Mouse (Mus musculus) forebrain, embryonic 11.5 days (tissue): Measurements from ENCODE around the gene Mpp6. TPM values are rescaled to one million over a fixed set of nuclear protein-coding genes. Genes with fewer than 3 reads are reported as not detected.

Experiments used
- ATAC-seq: fragments of 200-750 bp; cut with Nextera tagmentation; replicated peaks from 2 replicates; pipeline ENCODE4 v1.8.0; 2017; ENCODE audit warnings: moderate TSS enrichment; ENCODE audit not compliant: low FRiP score
- DNase-seq: peaks from one replicate; pipeline ENCODE4 v3.0.0-alpha.2; 2017; ENCODE audit warnings: low spot score
- H3K27ac ChIP-seq: fragments of 300-500 bp; sonication (generic); 2 replicates; pipeline ENCODE4 v1.5.1; 2014; ENCODE audit warnings: low read depth, low read length
- H3K27me3 ChIP-seq: fragments of 300-500 bp; sonication (generic); 2 replicates; pipeline ENCODE4 v1.6.1; 2014; ENCODE audit warnings: mild to moderate bottlenecking, low read length, mixed read lengths; ENCODE audit not compliant: control insufficient read depth, insufficient read depth
- H3K36me3 ChIP-seq: fragments of 300-500 bp; sonication (generic); 2 replicates; pipeline ENCODE4 v1.6.1; 2014; ENCODE audit warnings: mild to moderate bottlenecking, low read length, moderate library complexity, mixed read lengths; ENCODE audit not compliant: control insufficient read depth, insufficient read depth
- H3K4me1 ChIP-seq: fragments of 300-500 bp; sonication (generic); replicated peaks from 2 replicates; pipeline ENCODE4 v1.6.1; 2014; ENCODE audit warnings: low read length, mixed read lengths; ENCODE audit not compliant: control insufficient read depth, insufficient read depth
- H3K4me2 ChIP-seq: fragments of 300-500 bp; sonication (generic); 2 replicates; pipeline ENCODE4 v1.6.1; 2014; ENCODE audit warnings: low read depth, mild to moderate bottlenecking, low read length, moderate library complexity, mixed read lengths; ENCODE audit not compliant: severe bottlenecking
- H3K4me3 ChIP-seq: fragments of 300-500 bp; sonication (generic); 2 replicates; pipeline ENCODE4 v1.5.1; 2014; ENCODE audit warnings: low read depth, low read length
- H3K9ac ChIP-seq: fragments of 300-500 bp; sonication (generic); 2 replicates; pipeline ENCODE4 v1.6.1; 2014; ENCODE audit warnings: low read length
- H3K9me3 ChIP-seq: fragments of 300-500 bp; sonication (generic); 2 replicates; pipeline ENCODE4 v1.6.1; 2016; ENCODE audit warnings: low read length, mixed read lengths; ENCODE audit not compliant: control insufficient read depth
- WGBS: fragments of 180-500 bp; shearing (Covaris S2); extraction: QIAGEN DNeasy Blood & Tissue Kit; methylation state at CpG from one replicate; pipeline ENCODE4 v1.1.7; 2014; 5-methylcytosine and 5-hydroxymethylcytosine counted together
- polyA plus RNA-seq: library from polyadenylated mRNA; unstranded; fragments of >200 nt; fragmentation: Nextera tagmentation; extraction: Ambion mirVana; gene quantifications from 2 replicates; pipeline ENCODE4 v1.2.1, GENCODE M21; 2014

Gene Mpp6
- polyA plus RNA-seq, 1 experiment from 2014 or later = 92.6 TPM

DNA sequence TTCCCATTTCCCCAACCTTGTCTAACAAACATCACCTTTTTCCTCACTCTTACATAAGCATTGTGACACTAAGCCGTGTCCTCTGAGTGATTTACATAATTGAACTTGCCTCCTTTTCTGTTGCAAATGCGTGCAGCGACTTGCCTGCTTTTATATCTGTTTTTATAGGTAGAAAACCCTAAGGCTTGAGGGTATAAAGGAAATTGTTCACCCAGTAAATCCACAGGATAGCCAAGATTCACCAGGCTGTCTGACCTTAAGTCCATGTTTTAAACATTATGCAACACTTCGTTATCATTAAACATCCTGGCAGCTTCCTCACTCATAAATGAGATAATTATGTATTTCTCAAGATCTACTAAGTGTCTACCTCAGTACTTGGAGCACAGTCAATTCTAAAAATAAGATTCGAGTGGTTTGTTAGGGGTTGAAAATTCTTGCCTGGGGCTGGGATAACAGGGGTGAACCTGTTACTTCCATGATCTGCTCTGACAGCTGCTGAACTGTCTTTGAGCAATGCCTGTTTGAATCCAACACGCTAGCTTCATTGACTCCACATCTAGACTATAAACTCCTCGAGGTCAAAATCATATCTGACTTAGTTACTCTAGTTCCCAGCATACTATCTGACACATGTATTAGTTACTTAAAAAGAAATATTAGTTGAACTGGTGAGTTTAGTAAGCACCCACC, 18.4 kb upstream of the Mpp6 start:
- no peak overlapping the region for H3K9ac ChIP-seq
- no peaks in the 10 kb centered on the region for H3K36me3 ChIP-seq
- DNase-seq (no peak), ATAC-seq (no peak)
- 75% methylated on average over 7 of the region's 7 CpGs for WGBS
- H3K4me2 ChIP-seq = no peak overlapping the region
- no peak overlapping the region for H3K27ac ChIP-seq
- no peak overlapping the region for H3K4me3 ChIP-seq
- no peaks in the 10 kb centered on the region for H3K9me3 ChIP-seq
- H3K4me1 ChIP-seq = no peaks in the 10 kb centered on the region
- H3K27me3 ChIP-seq = no peaks in the 10 kb centered on the region

DNA sequence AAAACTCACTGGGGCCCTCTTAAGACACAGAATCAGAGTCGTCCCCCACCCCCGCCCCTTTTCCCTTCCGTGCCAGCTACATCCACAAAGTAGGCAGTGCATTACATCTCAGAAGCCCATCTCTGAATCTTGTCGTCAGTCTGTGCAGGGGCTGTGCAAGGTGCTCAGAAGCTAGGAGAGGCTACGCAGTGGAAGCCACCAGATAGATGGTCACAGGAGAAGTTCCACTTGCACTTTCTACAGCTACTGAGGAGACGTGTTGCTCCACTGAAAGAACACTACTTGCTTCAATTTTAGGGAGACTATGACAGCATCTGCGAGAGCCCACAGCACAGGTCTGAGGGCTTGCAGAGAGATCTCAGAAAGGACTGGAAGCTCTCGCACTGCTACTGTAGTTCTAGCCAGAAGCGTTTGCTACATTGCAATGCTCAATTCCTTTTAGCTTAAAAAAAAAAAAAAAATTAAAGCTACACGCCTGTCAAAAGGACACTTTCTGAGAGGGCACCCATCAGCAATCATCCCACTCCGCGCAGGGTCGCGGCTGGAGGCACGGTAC, 762 bp upstream of the Mpp6 start:
- peak; percentile 64 for DNase-seq
- no peak for ATAC-seq

DNA sequence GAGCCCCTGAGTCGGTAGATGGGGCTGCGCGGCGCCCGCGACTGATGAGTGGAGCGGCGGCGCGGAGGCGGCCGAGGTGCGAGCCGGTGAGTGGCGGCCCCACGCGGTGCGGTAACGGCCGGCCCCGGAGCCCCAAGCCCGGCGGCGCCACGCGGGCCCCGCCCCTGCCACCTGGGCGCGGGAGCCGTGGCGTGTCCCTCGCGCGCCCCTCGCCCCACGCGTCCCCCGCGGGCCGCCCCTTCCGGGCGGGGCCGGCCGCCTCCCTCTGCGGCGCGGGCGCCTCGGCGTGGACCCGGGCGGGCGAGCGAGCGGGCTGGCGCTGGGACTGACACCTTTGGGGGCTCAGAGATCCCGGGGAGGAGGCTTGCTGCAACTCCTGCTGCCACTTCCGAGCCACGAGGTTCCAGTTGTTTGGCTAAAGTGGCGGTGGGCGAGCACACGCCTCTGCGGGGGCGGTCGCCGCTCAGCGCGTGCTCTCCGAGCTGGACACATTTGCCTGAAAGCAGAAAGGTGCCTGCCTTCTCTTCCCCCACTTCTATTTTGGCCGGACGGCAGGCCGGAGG, 419 bp downstream of the Mpp6 start:
- ATAC-seq = peak; percentile 69
- Histone ChIP-seq H3K27ac (peak overlapping the region; percentile 50), H3K4me1 (peaks cover 4% of the 10 kb centered on the region; the same call in 1 of the 2 replicates), H3K9me3 (no peaks in the 10 kb centered on the region), H3K27me3 (no peaks in the 10 kb centered on the region), H3K36me3 (no peaks in the 10 kb centered on the region), H3K4me3 (peak overlapping the region; percentile 83), H3K9ac (peak overlapping the region; percentile 89), H3K4me2 (peak overlapping the region; percentile 81)
- WGBS = 0% methylated on average over 38 of the region's 72 CpGs
- DNase-seq = no peak

More for the DNA sequence above, 762 bp upstream of the Mpp6 start:
- no peaks in the 10 kb centered on the region for H3K27me3 ChIP-seq
- H3K27ac ChIP-seq = peak overlapping the region; percentile 64
- peak overlapping the region; percentile 89 for H3K9ac ChIP-seq
- peak overlapping the region; percentile 83 for H3K4me3 ChIP-seq
- peaks cover 4% of the 10 kb centered on the region; the same call in 1 of the 2 replicates for H3K4me1 ChIP-seq
- H3K4me2 ChIP-seq = peak overlapping the region; percentile 81
- WGBS = 3% methylated on average over 15 of the region's 15 CpGs
- no peaks in the 10 kb centered on the region for H3K9me3 ChIP-seq
- H3K36me3 ChIP-seq = no peaks in the 10 kb centered on the region

DNA sequence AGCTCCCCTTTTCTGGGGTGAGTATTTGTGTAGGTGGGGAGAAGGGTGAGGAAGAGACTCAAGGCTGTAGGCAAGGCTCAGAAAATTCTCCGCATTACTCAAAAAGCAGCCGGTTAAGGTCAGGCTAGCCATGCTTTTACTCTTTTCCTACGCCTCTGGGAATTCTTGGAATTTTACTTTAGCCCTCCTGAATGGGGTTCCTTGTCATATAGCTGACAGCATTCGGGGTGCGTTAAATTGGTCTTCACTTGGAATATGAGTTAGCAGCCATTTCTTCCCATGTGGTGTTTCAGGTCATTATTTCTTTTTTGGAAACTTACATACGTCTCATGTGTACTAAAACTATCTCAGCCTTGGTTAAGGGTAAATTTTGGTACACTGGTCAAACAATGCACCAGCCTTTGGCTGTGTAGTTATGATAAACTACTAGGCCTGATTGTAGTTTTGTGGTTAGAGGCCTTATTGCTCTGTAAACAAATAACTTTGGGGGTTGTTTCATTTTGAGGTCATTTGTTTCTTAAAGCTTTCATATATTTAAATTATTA, 1.1 kb downstream of the Mpp6 start:
- 9% methylated on average over 6 of the region's 6 CpGs for WGBS

DNA sequence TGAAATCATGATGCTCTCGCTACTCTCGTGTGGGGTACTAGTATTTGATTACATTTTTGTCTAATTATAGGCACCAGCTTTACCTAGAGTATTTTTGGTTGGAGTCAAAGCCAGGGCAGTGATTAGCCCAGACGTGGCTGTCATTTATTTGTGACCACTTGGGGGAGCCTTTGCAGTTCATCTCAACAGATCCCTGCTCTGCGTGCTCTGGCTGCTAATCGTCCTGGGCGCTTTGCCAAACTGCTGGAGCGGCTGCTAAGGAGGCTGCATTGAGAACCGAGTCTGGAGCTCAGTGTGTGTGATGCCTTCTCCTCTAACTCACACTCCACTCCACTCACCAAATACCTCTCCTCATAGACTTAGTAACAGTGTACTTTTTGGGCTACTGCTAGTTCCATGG, 2.7 kb downstream of the Mpp6 start:
- peak; percentile 94 for DNase-seq
- WGBS = 2% methylated on average over 8 of the region's 8 CpGs
- H3K27ac ChIP-seq = no peak overlapping the region
- peak overlapping the region; percentile 34; the same call in 1 of the 2 replicates for H3K4me2 ChIP-seq
- H3K9me3 ChIP-seq = no peaks in the 10 kb centered on the region
- peak; percentile 77 for ATAC-seq
- H3K4me1 ChIP-seq = peaks cover 4% of the 10 kb centered on the region; the same call in 1 of the 2 replicates
- H3K4me3 ChIP-seq = no peak overlapping the region
- no peaks in the 10 kb centered on the region for H3K27me3 ChIP-seq
- H3K9ac ChIP-seq = peak overlapping the region; percentile 23; the same call in 1 of the 2 replicates
- no peaks in the 10 kb centered on the region for H3K36me3 ChIP-seq

More for the DNA sequence above, 1.1 kb downstream of the Mpp6 start:
- Histone ChIP-seq H3K4me1 (peaks cover 4% of the 10 kb centered on the region; the same call in 1 of the 2 replicates), H3K27me3 (no peaks in the 10 kb centered on the region), H3K4me3 (peak overlapping the region; percentile 83), H3K9me3 (no peaks in the 10 kb centered on the region), H3K9ac (peak overlapping the region; percentile 89), H3K27ac (no peak overlapping the region), H3K4me2 (peak overlapping the region; percentile 81), H3K36me3 (no peaks in the 10 kb centered on the region)
- no peak for ATAC-seq
- no peak for DNase-seq

DNA sequence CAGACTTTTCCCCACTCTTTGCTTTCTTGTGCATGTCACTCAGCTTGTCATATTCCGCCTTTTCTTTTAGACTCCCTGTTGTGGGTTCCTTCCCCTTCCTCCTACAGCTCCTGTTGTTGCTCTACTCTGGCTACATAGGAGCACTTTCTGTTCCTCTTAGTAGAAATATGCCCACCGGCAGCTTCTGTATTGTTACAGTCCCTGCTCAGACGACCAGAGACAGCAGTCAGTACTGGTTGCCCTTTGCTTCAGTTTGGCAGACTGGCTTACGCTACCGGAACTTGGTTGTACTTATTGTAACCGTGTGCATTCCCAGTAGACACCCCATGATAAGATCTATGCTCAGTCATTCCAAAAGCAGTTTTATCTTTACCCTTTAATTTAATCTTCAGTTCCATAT, 4.2 kb downstream of the Mpp6 start:
- DNase-seq (no peak), ATAC-seq (no peak)
- H3K27me3 ChIP-seq = no peaks in the 10 kb centered on the region
- H3K9ac ChIP-seq = no peak overlapping the region
- WGBS = 84% methylated on average over 6 of the region's 6 CpGs
- peaks cover 3% of the 10 kb centered on the region; the same call in 1 of the 2 replicates for H3K4me1 ChIP-seq
- no peak overlapping the region for H3K4me3 ChIP-seq
- H3K4me2 ChIP-seq = no peak overlapping the region
- no peak overlapping the region for H3K27ac ChIP-seq
- no peaks in the 10 kb centered on the region for H3K36me3 ChIP-seq
- H3K9me3 ChIP-seq = no peaks in the 10 kb centered on the region

DNA sequence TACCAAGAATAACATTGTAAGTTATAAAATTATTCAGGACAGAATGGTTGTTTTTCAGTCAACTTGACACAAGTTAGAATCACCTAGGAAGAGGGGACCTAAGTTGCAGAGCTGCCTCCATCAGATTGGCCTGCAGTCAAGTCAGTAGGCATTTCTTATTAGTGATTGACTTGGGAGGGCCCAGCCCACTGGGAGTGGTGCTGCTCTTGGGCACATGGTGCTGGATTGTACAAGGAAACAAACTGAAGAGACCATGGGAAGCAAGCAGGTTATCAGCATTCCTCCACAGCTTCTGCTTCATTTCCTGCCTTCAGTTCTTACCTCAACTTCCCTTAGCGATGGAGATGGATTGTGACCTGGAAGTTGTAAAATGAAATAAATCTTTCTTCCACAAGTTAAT, 10.9 kb downstream of the Mpp6 start:
- no peak for DNase-seq
- Histone ChIP-seq H3K27me3 (no peaks in the 10 kb centered on the region), H3K27ac (no peak overlapping the region), H3K4me2 (no peak overlapping the region), H3K9me3 (no peaks in the 10 kb centered on the region), H3K36me3 (no peaks in the 10 kb centered on the region), H3K4me3 (no peak overlapping the region), H3K9ac (no peak overlapping the region), H3K4me1 (no peaks in the 10 kb centered on the region)
- ATAC-seq = no peak
- WGBS = 100% methylated on average over 1 of the region's 1 CpGs

DNA sequence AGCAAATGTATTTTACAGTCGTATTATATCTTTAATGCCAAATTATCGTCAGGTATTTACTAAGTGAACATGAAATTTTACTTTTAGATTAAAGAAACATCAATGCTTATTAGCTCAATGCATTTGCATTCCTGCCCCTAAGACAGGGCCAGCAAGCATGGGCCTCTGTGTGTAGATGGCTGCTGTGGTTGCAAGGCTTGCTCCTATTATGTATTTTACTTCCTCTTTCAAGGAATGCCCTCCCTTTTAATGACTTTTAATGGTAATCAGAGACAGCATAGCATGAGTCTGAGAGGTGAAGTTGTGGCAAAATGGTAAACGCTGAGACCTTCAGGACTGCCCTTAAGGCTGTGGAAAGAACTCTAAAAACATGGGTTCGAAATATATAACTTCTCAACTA, 12.8 kb downstream of the Mpp6 start:
- no peaks in the 10 kb centered on the region for H3K27me3 ChIP-seq
- DNase-seq = no peak
- H3K4me1 ChIP-seq = no peaks in the 10 kb centered on the region
- H3K27ac ChIP-seq = no peak overlapping the region
- H3K36me3 ChIP-seq = no peaks in the 10 kb centered on the region
- H3K4me2 ChIP-seq = no peak overlapping the region
- 97% methylated on average over 4 of the region's 4 CpGs for WGBS
- no peak for ATAC-seq
- no peak overlapping the region for H3K4me3 ChIP-seq
- H3K9me3 ChIP-seq = no peaks in the 10 kb centered on the region
- no peak overlapping the region for H3K9ac ChIP-seq
